Mouse (Mus musculus) midbrain, embryonic 13.5 days (tissue): ENCODE measurements around the gene Fdxr. TPM values are rescaled to one million over a fixed set of nuclear protein-coding genes. Genes with fewer than 3 reads are reported as not detected.

Experiments used
- ATAC-seq: fragments of 200-750 bp; cut with Nextera tagmentation; 2 replicates; pipeline ENCODE4 v1.8.0; 2017; ENCODE audit warnings: mild to moderate bottlenecking, moderate TSS enrichment, moderate library complexity
- H3K27ac ChIP-seq: fragments of 300-500 bp; sonication (generic); 2 replicates; pipeline ENCODE4 v1.5.1; 2015; ENCODE audit warnings: inconsistent platforms, mild to moderate bottlenecking, moderate library complexity
- H3K27me3 ChIP-seq: fragments of 300-500 bp; sonication (generic); 2 replicates; pipeline ENCODE4 v1.6.1; 2015; ENCODE audit warnings: mild to moderate bottlenecking, inconsistent platforms
- H3K36me3 ChIP-seq: fragments of 300-500 bp; sonication (generic); 2 replicates; pipeline ENCODE4 v1.6.1; 2015; ENCODE audit warnings: mild to moderate bottlenecking, inconsistent platforms
- H3K4me1 ChIP-seq: fragments of 300-500 bp; sonication (generic); replicated peaks from 2 replicates; pipeline ENCODE4 v1.6.1; 2015; ENCODE audit warnings: inconsistent platforms
- H3K4me2 ChIP-seq: fragments of 300-500 bp; sonication (generic); replicated peaks from 2 replicates; pipeline ENCODE4 v1.6.1; 2015; ENCODE audit warnings: moderate library complexity, mild to moderate bottlenecking, inconsistent platforms
- H3K4me3 ChIP-seq: fragments of 300-500 bp; sonication (generic); replicated peaks from 2 replicates; pipeline ENCODE4 v1.5.1; 2015; ENCODE audit warnings: mild to moderate bottlenecking, inconsistent platforms
- H3K9ac ChIP-seq: fragments of 300-500 bp; sonication (generic); replicated peaks from 2 replicates; pipeline ENCODE4 v1.6.1; 2015; ENCODE audit warnings: mild to moderate bottlenecking, inconsistent platforms
- H3K9me3 ChIP-seq: fragments of 300-500 bp; sonication (generic); 2 replicates; pipeline ENCODE4 v1.6.1; 2016; ENCODE audit warnings: mild to moderate bottlenecking, inconsistent platforms
- WGBS: fragments of 180-500 bp; shearing (Covaris S2); methylation state at CpG from one replicate; pipeline ENCODE4 v1.1.7; 2015; 5-methylcytosine and 5-hydroxymethylcytosine counted together
- polyA plus RNA-seq: library from polyadenylated mRNA; unstranded; fragments of >200 nt; fragmentation: Nextera tagmentation; extraction: Ambion mirVana; gene quantifications from 2 replicates; pipeline ENCODE4 v1.2.1, GENCODE M21; 2015

Fdxr gene
- polyA plus RNA-seq, 1 experiment from 2014 or later, result 24.1 TPM

GRCm38 (mm10) chr11:115286201-115286993 is 9.5 kb upstream of the Fdxr start:
- WGBS, result 78% methylated on average over 19 of the region's 19 CpGs
- no peaks in the 10 kb centered on the region for H3K27me3 ChIP-seq
- no peak overlapping the region for H3K9ac ChIP-seq
- H3K9me3 ChIP-seq, result no peaks in the 10 kb centered on the region
- no peak overlapping the region for H3K4me2 ChIP-seq
- no peaks in the 10 kb centered on the region for H3K36me3 ChIP-seq
- H3K4me3 ChIP-seq, result no peak overlapping the region
- peaks cover 10% of the 10 kb centered on the region; the same call in 1 of the 2 replicates for H3K4me1 ChIP-seq
- no peak for ATAC-seq
- H3K27ac ChIP-seq, result no peak overlapping the region

- no peak overlapping the region for H3K27ac ChIP-seq
- no peak overlapping the region for H3K9ac ChIP-seq
- 75% methylated on average over 4 of the region's 4 CpGs for WGBS
- H3K4me1 ChIP-seq, result peaks cover 10% of the 10 kb centered on the region; the same call in 1 of the 2 replicates
- H3K27me3 ChIP-seq, result no peaks in the 10 kb centered on the region
- no peaks in the 10 kb centered on the region for H3K36me3 ChIP-seq
- ATAC-seq, result no peak
- no peak overlapping the region for H3K4me2 ChIP-seq
- H3K4me3 ChIP-seq, result no peak overlapping the region
- no peaks in the 10 kb centered on the region for H3K9me3 ChIP-seq
These were observed 8.4 kb upstream of the Fdxr start for GRCm38 (mm10) chr11:115285282-115285681.

- H3K4me2 ChIP-seq, result no peak overlapping the region
- no peak for ATAC-seq
- no peaks in the 10 kb centered on the region for H3K9me3 ChIP-seq
- 85% methylated on average over 12 of the region's 12 CpGs for WGBS
- H3K9ac ChIP-seq, result no peak overlapping the region
- peaks cover 10% of the 10 kb centered on the region; the same call in 1 of the 2 replicates for H3K4me1 ChIP-seq
- no peaks in the 10 kb centered on the region for H3K27me3 ChIP-seq
- H3K36me3 ChIP-seq, result no peaks in the 10 kb centered on the region
- no peak overlapping the region for H3K27ac ChIP-seq
- no peak overlapping the region for H3K4me3 ChIP-seq
These were observed 7.2 kb upstream of the Fdxr start for GRCm38 (mm10) chr11:115283891-115284620.

GRCm38 (mm10) chr11:115283486-115283765 is 6.6 kb upstream of the Fdxr start:
- no peak overlapping the region for H3K4me2 ChIP-seq
- no peak overlapping the region for H3K9ac ChIP-seq
- H3K4me3 ChIP-seq, result no peak overlapping the region
- no peaks in the 10 kb centered on the region for H3K9me3 ChIP-seq
- H3K36me3 ChIP-seq, result no peaks in the 10 kb centered on the region
- no peak overlapping the region for H3K27ac ChIP-seq
- ATAC-seq, result no peak
- 78% methylated on average over 9 of the region's 9 CpGs for WGBS
- H3K4me1 ChIP-seq, result peaks cover 10% of the 10 kb centered on the region; the same call in 1 of the 2 replicates
- H3K27me3 ChIP-seq, result no peaks in the 10 kb centered on the region

GRCm38 (mm10) chr11:115282723-115283485 is 6.1 kb upstream of the Fdxr start:
- H3K36me3 ChIP-seq, result no peaks in the 10 kb centered on the region
- no peak for ATAC-seq
- H3K9ac ChIP-seq, result no peak overlapping the region
- 74% methylated on average over 8 of the region's 8 CpGs for WGBS
- peaks cover 12% of the 10 kb centered on the region for H3K4me1 ChIP-seq
- no peak overlapping the region for H3K27ac ChIP-seq
- no peaks in the 10 kb centered on the region for H3K9me3 ChIP-seq
- H3K4me3 ChIP-seq, result no peak overlapping the region
- no peaks in the 10 kb centered on the region for H3K27me3 ChIP-seq
- H3K4me2 ChIP-seq, result no peak overlapping the region

- no peaks in the 10 kb centered on the region for H3K9me3 ChIP-seq
- 0 out of 2 replicates have a peak overlapping the region, but pooled peaks have one; percentile 10 for H3K9ac ChIP-seq
- H3K4me1 ChIP-seq, result peaks cover 17% of the 10 kb centered on the region
- ATAC-seq, result no peak
- H3K4me3 ChIP-seq, result no peak overlapping the region
- no peak overlapping the region for H3K4me2 ChIP-seq
- H3K36me3 ChIP-seq, result no peaks in the 10 kb centered on the region
- H3K27me3 ChIP-seq, result no peaks in the 10 kb centered on the region
- WGBS, result 83% methylated on average over 8 of the region's 8 CpGs
- no peak overlapping the region for H3K27ac ChIP-seq
These were observed 5.4 kb upstream of the Fdxr start for GRCm38 (mm10) chr11:115282295-115282694.

GRCm38 (mm10) chr11:115279726-115280125 is 2.9 kb upstream of the Fdxr start:
- H3K4me3 ChIP-seq, result no peak overlapping the region
- no peak overlapping the region for H3K27ac ChIP-seq
- WGBS, result 67% methylated on average over 1 of the region's 1 CpGs
- H3K4me2 ChIP-seq, result no peak overlapping the region
- H3K27me3 ChIP-seq, result no peaks in the 10 kb centered on the region
- H3K9ac ChIP-seq, result no peak overlapping the region
- H3K36me3 ChIP-seq, result no peaks in the 10 kb centered on the region
- H3K9me3 ChIP-seq, result no peaks in the 10 kb centered on the region
- peaks cover 24% of the 10 kb centered on the region for H3K4me1 ChIP-seq
- no peak for ATAC-seq

- 0 out of 2 replicates have a peak overlapping the region, but pooled peaks have one; percentile 64 for H3K4me3 ChIP-seq
- no peak overlapping the region for H3K27ac ChIP-seq
- 80% methylated on average over 6 of the region's 6 CpGs for WGBS
- no peaks in the 10 kb centered on the region for H3K9me3 ChIP-seq
- ATAC-seq, result no peak
- H3K9ac ChIP-seq, result no peak overlapping the region
- H3K4me2 ChIP-seq, result peak overlapping the region; percentile 74
- H3K27me3 ChIP-seq, result no peaks in the 10 kb centered on the region
- H3K4me1 ChIP-seq, result peaks cover 27% of the 10 kb centered on the region
- no peaks in the 10 kb centered on the region for H3K36me3 ChIP-seq
These were observed 1.3 kb upstream of the Fdxr start for GRCm38 (mm10) chr11:115278176-115278575.

GRCm38 (mm10) chr11:115277604-115277975 is 740 bp upstream of the Fdxr start:
- H3K4me2 ChIP-seq, result peak overlapping the region; percentile 74
- H3K36me3 ChIP-seq, result no peaks in the 10 kb centered on the region
- 19% methylated on average over 7 of the region's 7 CpGs for WGBS
- H3K27ac ChIP-seq, result peak overlapping the region; percentile 89
- no peak for ATAC-seq
- peaks cover 29% of the 10 kb centered on the region for H3K4me1 ChIP-seq
- H3K4me3 ChIP-seq, result peak overlapping the region; percentile 64
- no peaks in the 10 kb centered on the region for H3K9me3 ChIP-seq
- H3K9ac ChIP-seq, result peak overlapping the region; percentile 67
- no peaks in the 10 kb centered on the region for H3K27me3 ChIP-seq

- peaks cover 29% of the 10 kb centered on the region for H3K4me1 ChIP-seq
- peaks cover 8% of the 10 kb centered on the region; the same call in 1 of the 2 replicates for H3K36me3 ChIP-seq
- no peak for ATAC-seq
- H3K4me3 ChIP-seq, result peak overlapping the region; percentile 64
- peak overlapping the region; percentile 80 for H3K9ac ChIP-seq
- peak overlapping the region; percentile 75 for H3K4me2 ChIP-seq
- H3K9me3 ChIP-seq, result no peaks in the 10 kb centered on the region
- WGBS, result 69% methylated on average over 3 of the region's 3 CpGs
- H3K27ac ChIP-seq, result peak overlapping the region; percentile 89
- H3K27me3 ChIP-seq, result no peaks in the 10 kb centered on the region
These were observed 896 bp downstream of the Fdxr start for GRCm38 (mm10) chr11:115275954-115276353.

GRCm38 (mm10) chr11:115275509-115275908 is 1.3 kb downstream of the Fdxr start:
- Histone ChIP-seq H3K9me3 (no peaks in the 10 kb centered on the region), H3K36me3 (peaks cover 8% of the 10 kb centered on the region; the same call in 1 of the 2 replicates), H3K4me2 (peak overlapping the region; percentile 75), H3K9ac (peak overlapping the region; percentile 80; the same call in 1 of the 2 replicates), H3K4me1 (peaks cover 29% of the 10 kb centered on the region), H3K4me3 (peak overlapping the region; percentile 64), H3K27me3 (no peaks in the 10 kb centered on the region), H3K27ac (no peak overlapping the region)
- no peak for ATAC-seq
- 91% methylated on average over 6 of the region's 6 CpGs for WGBS

- Histone ChIP-seq H3K4me2 (no peak overlapping the region), H3K36me3 (peaks cover 8% of the 10 kb centered on the region; the same call in 1 of the 2 replicates), H3K27ac (no peak overlapping the region), H3K27me3 (no peaks in the 10 kb centered on the region), H3K4me3 (no peak overlapping the region), H3K4me1 (peaks cover 34% of the 10 kb centered on the region), H3K9me3 (no peaks in the 10 kb centered on the region), H3K9ac (0 out of 2 replicates have a peak overlapping the region, but pooled peaks have one; percentile 1)
- no peak for ATAC-seq
- WGBS, result 91% methylated on average over 6 of the region's 6 CpGs
These were observed 2.1 kb downstream of the Fdxr start for GRCm38 (mm10) chr11:115274771-115275170.
